In the genomic region with DNA sequence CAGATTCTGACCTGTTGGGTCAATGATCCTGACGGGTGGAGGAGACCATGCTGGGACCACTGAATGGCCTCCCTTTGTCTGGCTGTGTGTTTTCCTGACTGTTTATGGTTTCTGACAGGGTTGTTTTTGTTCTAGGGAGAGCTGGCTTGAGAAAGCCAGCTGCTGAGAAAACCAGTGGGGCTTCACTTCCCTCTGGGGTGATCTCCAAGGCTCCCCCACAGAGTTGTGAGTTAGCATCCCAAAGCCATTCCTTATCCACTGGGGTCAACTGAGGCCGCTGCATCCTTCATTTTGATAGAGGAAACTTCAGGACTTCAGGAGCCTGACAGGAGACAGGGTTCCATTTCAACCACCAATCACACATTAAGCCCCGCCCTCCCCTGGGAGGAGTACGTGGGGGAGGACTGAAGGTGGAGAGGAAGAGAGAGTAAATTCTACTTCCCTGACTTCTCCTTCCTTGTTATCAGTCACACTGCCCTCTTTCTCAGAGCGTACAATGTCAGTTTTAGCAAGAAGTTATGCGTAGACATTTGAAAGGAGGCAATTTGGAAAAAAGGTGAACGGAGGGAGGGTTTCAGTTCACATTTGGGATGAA, we compare ENCODE assay signal across 8 mouse cellular contexts. TPM values are rescaled to one million over a fixed set of nuclear protein-coding genes. Genes with fewer than 3 reads are reported as not detected.
DNase-seq lines count a peak whose midpoint lies in the region; ATAC-seq and TF ChIP-seq lines count a peak whose summit lies in the region.

No protein-coding gene starts in this region.

- H3K27me3 ChIP-seq in ES-Bruce4 (ENCODE audit: control insufficient read depth, insufficient read depth, low read length, poor library complexity, severe bottlenecking), result no peaks in the 10 kb centered on the region
- H3K27me3 ChIP-seq in erythroblast, embryonic 14.5 days (ENCODE audit: control insufficient read depth), result no peaks in the 10 kb centered on the region
- peaks cover 27% of the 10 kb centered on the region for H3K27me3 ChIP-seq in hindbrain, embryonic 13.5 days
- H3K27me3 ChIP-seq in limb, embryonic 15.5 days, result no peaks in the 10 kb centered on the region
- no peaks in the 10 kb centered on the region for H3K27me3 ChIP-seq in midbrain, embryonic 14.5 days (ENCODE audit: control insufficient read depth, insufficient read depth, low read length)

- ATAC-seq in hindbrain, embryonic 13.5 days (ENCODE audit: low FRiP score), result no peak
- ATAC-seq in limb, embryonic 15.5 days (ENCODE audit: insufficient number of reproducible peaks, low FRiP score, low TSS enrichment, low read depth), result no peak
- no peak for ATAC-seq in midbrain, embryonic 14.5 days (ENCODE audit: low FRiP score, low TSS enrichment)

- TF ChIP-seq EP300 in ES-Bruce4 (IDR thresholded peaks at IDR 0.05; ENCODE audit: insufficient read depth, low read depth, low read length), result no peak

- peak overlapping the region; percentile 19; the same call in 1 of the 2 replicates for H3K4me3 ChIP-seq in ES-Bruce4 (ENCODE audit: low read depth, low read length)
- H3K4me3 ChIP-seq in erythroblast, embryonic 14.5 days (replicated peaks), result peak overlapping the region; percentile 66
- peak overlapping the region; percentile 24 for H3K4me3 ChIP-seq in hindbrain, embryonic 13.5 days
- peak overlapping the region; percentile 30 for H3K4me3 ChIP-seq in limb, embryonic 15.5 days
- no peak overlapping the region; the same call in 1 of the 2 replicates for H3K4me3 ChIP-seq in midbrain, embryonic 14.5 days (replicated peaks; ENCODE audit: low read depth, low read length)

- no peak overlapping the region for H3K9ac ChIP-seq in ES-Bruce4 (ENCODE audit: low read depth, poor library complexity, severe bottlenecking)
- H3K9ac ChIP-seq in hindbrain, embryonic 13.5 days, result peak overlapping the region; percentile 49; the same call in 1 of the 2 replicates
- H3K9ac ChIP-seq in limb, embryonic 15.5 days, result 0 out of 2 replicates have a peak overlapping the region, but pooled peaks have one; percentile 14
- H3K9ac ChIP-seq in midbrain, embryonic 14.5 days (replicated peaks; ENCODE audit: low read length), result 0 out of 2 replicates have a peak overlapping the region, but pooled peaks have one; percentile 12

- WGBS in hindbrain, embryonic 13.5 days, result 5% methylated on average over 7 of the region's 7 CpGs
- 17% methylated on average over 7 of the region's 7 CpGs for WGBS in limb, embryonic 15.5 days
- WGBS in midbrain, embryonic 14.5 days, result 7% methylated on average over 7 of the region's 7 CpGs

- H3K4me1 ChIP-seq in ES-Bruce4 (ENCODE audit: control insufficient read depth, insufficient read depth, low read length), result no peaks in the 10 kb centered on the region
- peaks cover 27% of the 10 kb centered on the region for H3K4me1 ChIP-seq in erythroblast, embryonic 14.5 days (ENCODE audit: control insufficient read depth)
- H3K4me1 ChIP-seq in hindbrain, embryonic 13.5 days (replicated peaks), result peaks cover 32% of the 10 kb centered on the region
- peaks cover 40% of the 10 kb centered on the region for H3K4me1 ChIP-seq in limb, embryonic 15.5 days
- peaks cover 21% of the 10 kb centered on the region for H3K4me1 ChIP-seq in midbrain, embryonic 14.5 days (ENCODE audit: control insufficient read depth, insufficient read depth, low read length)

- TF ChIP-seq POLR2A in ES-Bruce4 (IDR thresholded peaks at IDR 0.05; ENCODE audit: insufficient read depth, low read length), result no peak

- H3K27ac ChIP-seq in ES-Bruce4 (ENCODE audit: insufficient read depth, low read length), result no peak overlapping the region; the same call in 1 of the 2 replicates
- H3K27ac ChIP-seq in hindbrain, embryonic 13.5 days, result no peak overlapping the region
- peak overlapping the region; percentile 63 for H3K27ac ChIP-seq in limb, embryonic 15.5 days
- H3K27ac ChIP-seq in midbrain, embryonic 14.5 days (replicated peaks; ENCODE audit: low read depth, low read length), result no peak overlapping the region

- no peak for TF ChIP-seq CTCF in ES-Bruce4 (IDR thresholded peaks at IDR 0.05; ENCODE audit: low read depth, low read length)

- H3K4me2 ChIP-seq in hindbrain, embryonic 13.5 days, result peak overlapping the region; percentile 48
- H3K4me2 ChIP-seq in limb, embryonic 15.5 days, result peak overlapping the region; percentile 50
- H3K4me2 ChIP-seq in midbrain, embryonic 14.5 days (ENCODE audit: low read length), result peak overlapping the region; percentile 47

- H3K36me3 ChIP-seq in ES-Bruce4 (ENCODE audit: control insufficient read depth, insufficient read depth, low read length, poor library complexity, severe bottlenecking), result no peaks in the 10 kb centered on the region
- H3K36me3 ChIP-seq in erythroblast, embryonic 14.5 days (ENCODE audit: control insufficient read depth), result no peaks in the 10 kb centered on the region
- H3K36me3 ChIP-seq in hindbrain, embryonic 13.5 days, result no peaks in the 10 kb centered on the region
- H3K36me3 ChIP-seq in limb, embryonic 15.5 days, result no peaks in the 10 kb centered on the region
- H3K36me3 ChIP-seq in midbrain, embryonic 14.5 days (ENCODE audit: control insufficient read depth, insufficient read depth, low read length), result no peaks in the 10 kb centered on the region

- peak; percentile 77 for DNase-seq in ZHBTc4 (ENCODE audit: low read depth, low spot score)
- DNase-seq in midbrain, embryonic 14.5 days, result peak; percentile 44
- DNase-seq in thymus, postnatal 14 days, result peak; percentile 33
- no peak for DNase-seq in layer of hippocampus, adult 9-11 months

- no peaks in the 10 kb centered on the region for H3K9me3 ChIP-seq in ES-Bruce4 (replicated peaks; ENCODE audit: control insufficient read depth, insufficient read depth, low read length, poor library complexity, severe bottlenecking)
- H3K9me3 ChIP-seq in erythroblast, embryonic 14.5 days (ENCODE audit: control insufficient read depth, low read length), result no peaks in the 10 kb centered on the region
- H3K9me3 ChIP-seq in hindbrain, embryonic 13.5 days, result no peaks in the 10 kb centered on the region
- no peaks in the 10 kb centered on the region for H3K9me3 ChIP-seq in limb, embryonic 15.5 days
- no peaks in the 10 kb centered on the region for H3K9me3 ChIP-seq in midbrain, embryonic 14.5 days (ENCODE audit: control insufficient read depth, low read length)

RNA-seq across cellular contexts. Expression of a gene that starts 49.3 kb away (rescaled TPM):
- 8.8 and 10.1 TPM in 2 replicates for polyA plus RNA-seq in ES-Bruce4 (2011; ENCODE audit: insufficient read depth, insufficient read length, low read depth, missing spikeins)
- not detected in 2 replicates for polyA plus RNA-seq in erythroblast, embryonic 14.5 days (2012)
- 26.6 and 33.6 TPM in 2 replicates for polyA plus RNA-seq in hindbrain, embryonic 13.5 days (2015; fragmentation: Nextera tagmentation; extraction: Ambion mirVana)
- 21.1 and 21.9 TPM in 2 replicates for polyA plus RNA-seq in limb, embryonic 15.5 days (2015; fragmentation: Nextera tagmentation; extraction: Ambion mirVana)
- 19.3 and 26.2 TPM in 2 replicates for polyA plus RNA-seq in midbrain, embryonic 14.5 days (2014; fragmentation: Nextera tagmentation; extraction: Ambion mirVana)
